Mouse (Mus musculus): Measurements from ENCODE around the gene Triobp.
A peak's percentile ranks its signal among the peaks of the same experiment; 100 is the strongest.
"Not testable (repeated sequence)": the region's sequence is repeated elsewhere in the genome, so short reads cannot be mapped to it uniquely, and the experiment has no call there.

Triobp gene

GRCm38 (mm10) chr15:79001559-79001958 is 54.0 kb downstream of the Triobp start:
- DNase-seq (ENCODE audit: low spot score) = no peak

GRCm38 (mm10) chr15:79002036-79002435 is 54.5 kb downstream of the Triobp start:
- no peak for DNase-seq (ENCODE audit: low spot score)

GRCm38 (mm10) chr15:79003079-79003478 is 55.6 kb downstream of the Triobp start:
- DNase-seq (ENCODE audit: low spot score) = no peak

GRCm38 (mm10) chr15:79005581-79005980 is 58.1 kb downstream of the Triobp start:
- DNase-seq (ENCODE audit: low spot score) = no peak

GRCm38 (mm10) chr15:79006638-79007037 is 59.1 kb downstream of the Triobp start:
- DNase-seq (ENCODE audit: low spot score) = no peak

GRCm38 (mm10) chr15:79007059-79007458 is 59.5 kb downstream of the Triobp start:
- DNase-seq (ENCODE audit: low spot score) = no peak

- DNase-seq (ENCODE audit: low spot score) = not testable (repeated sequence)
These were observed 60.3 kb downstream of the Triobp start for GRCm38 (mm10) chr15:79007836-79008235.

GRCm38 (mm10) chr15:79009734-79010133 is 62.2 kb downstream of the Triobp start:
- no peak for DNase-seq (ENCODE audit: low spot score)

GRCm38 (mm10) chr15:79011550-79011949 is 64.0 kb downstream of the Triobp start:
- DNase-seq (ENCODE audit: low spot score) = peak; percentile 61

GRCm38 (mm10) chr15:79013382-79013781 is 65.9 kb downstream of the Triobp start:
- DNase-seq (ENCODE audit: low spot score) = no peak

- DNase-seq (ENCODE audit: low spot score) = peak; percentile 51
These were observed 70.7 kb downstream of the Triobp start for GRCm38 (mm10) chr15:79018191-79018590.

GRCm38 (mm10) chr15:79018886-79019285 is 71.4 kb downstream of the Triobp start:
- peak; percentile 69 for DNase-seq (ENCODE audit: low spot score)

- DNase-seq (ENCODE audit: low spot score) = no peak
These were observed 75.2 kb downstream of the Triobp start for GRCm38 (mm10) chr15:79022671-79023230.

GRCm38 (mm10) chr15:79023366-79023765 is 75.8 kb downstream of the Triobp start:
- DNase-seq (ENCODE audit: low spot score) = no peak

GRCm38 (mm10) chr15:79025687-79026308 is 78.3 kb downstream of the Triobp start:
- DNase-seq (ENCODE audit: low spot score) = peak; percentile 47

- DNase-seq (ENCODE audit: low spot score) = peak; percentile 25
These were observed 79.2 kb downstream of the Triobp start for GRCm38 (mm10) chr15:79026511-79027290.

GRCm38 (mm10) chr15:79027291-79028205 is 80.0 kb downstream of the Triobp start:
- peak; percentile 50 for DNase-seq (ENCODE audit: low spot score)

- DNase-seq (ENCODE audit: low spot score) = peak; percentile 92
These were observed 80.8 kb downstream of the Triobp start, which contains the start of gene H1f0 for GRCm38 (mm10) chr15:79028237-79028738. H1f0 (plus strand) TSS chr15:79028450.

GRCm38 (mm10) chr15:79028823-79029484 is 81.4 kb downstream of the Triobp start:
- DNase-seq (ENCODE audit: low spot score) = peak; percentile 43

- peak; percentile 63 for DNase-seq (ENCODE audit: low spot score)
These were observed 82.2 kb downstream of the Triobp start for GRCm38 (mm10) chr15:79029519-79030241.

All from embryo, embryonic 10.5 days (tissue).